Mouse (Mus musculus): ENCODE measurements at regions not wholly inside any gene's neighbourhood (a gene's known extent, or its start where the extent isn't known, plus 50 kb on each side); places are given as distances from the start of the nearest gene placed in this dataset.

GRCm38 (mm10) chr4:30776816-30777442 lies 1187.0 kb upstream of the Map3k7 start:
- ATAC-seq (replicated peaks; ENCODE audit: poor library complexity), result no peak

GRCm38 (mm10) chr4:30781649-30782048 lies 1182.2 kb upstream of the Map3k7 start:
- ATAC-seq (replicated peaks; ENCODE audit: poor library complexity), result no peak

GRCm38 (mm10) chr4:30789976-30790657 lies 1173.8 kb upstream of the Map3k7 start:
- ATAC-seq (replicated peaks; ENCODE audit: poor library complexity), result no peak

DNA sequence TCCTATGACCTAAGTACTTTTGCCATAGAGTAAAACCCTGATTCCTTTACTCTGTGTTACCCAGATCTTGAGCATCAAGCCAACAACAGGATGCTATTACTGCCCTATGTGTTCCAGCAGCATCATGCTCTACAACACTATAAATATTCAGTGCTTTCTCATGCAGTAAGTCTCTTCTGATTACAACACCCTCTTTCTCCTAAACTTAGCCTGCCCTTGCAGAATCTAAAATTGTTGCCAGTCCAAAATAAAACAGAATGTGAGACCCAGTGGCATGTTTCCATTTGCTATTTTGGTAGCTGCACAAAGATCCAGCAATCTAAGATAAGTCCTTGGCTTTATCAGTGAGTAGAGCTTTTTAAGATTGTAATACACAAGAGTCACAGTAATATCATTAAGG lies 1154.1 kb upstream of the Map3k7 start:
- ATAC-seq (replicated peaks; ENCODE audit: poor library complexity), result no peak

- ATAC-seq (replicated peaks; ENCODE audit: poor library complexity), result no peak
Observed at GRCm38 (mm10) chr4:30855361-30856056, 1108.4 kb upstream of the Map3k7 start.

GRCm38 (mm10) chr4:30904966-30905365 lies 1058.9 kb upstream of the Map3k7 start:
- ATAC-seq (replicated peaks; ENCODE audit: poor library complexity), result no peak

GRCm38 (mm10) chr4:30922944-30923343 lies 1041.0 kb upstream of the Map3k7 start:
- no peak for ATAC-seq (replicated peaks; ENCODE audit: poor library complexity)

GRCm38 (mm10) chr4:30932358-30932757 lies 1031.5 kb upstream of the Map3k7 start:
- no peak for ATAC-seq (replicated peaks; ENCODE audit: poor library complexity)

GRCm38 (mm10) chr4:30933030-30933987 lies 1030.6 kb upstream of the Map3k7 start:
- no peak for ATAC-seq (replicated peaks; ENCODE audit: poor library complexity)

GRCm38 (mm10) chr4:30983611-30984010 lies 980.3 kb upstream of the Map3k7 start:
- ATAC-seq (replicated peaks; ENCODE audit: poor library complexity), result no peak

DNA sequence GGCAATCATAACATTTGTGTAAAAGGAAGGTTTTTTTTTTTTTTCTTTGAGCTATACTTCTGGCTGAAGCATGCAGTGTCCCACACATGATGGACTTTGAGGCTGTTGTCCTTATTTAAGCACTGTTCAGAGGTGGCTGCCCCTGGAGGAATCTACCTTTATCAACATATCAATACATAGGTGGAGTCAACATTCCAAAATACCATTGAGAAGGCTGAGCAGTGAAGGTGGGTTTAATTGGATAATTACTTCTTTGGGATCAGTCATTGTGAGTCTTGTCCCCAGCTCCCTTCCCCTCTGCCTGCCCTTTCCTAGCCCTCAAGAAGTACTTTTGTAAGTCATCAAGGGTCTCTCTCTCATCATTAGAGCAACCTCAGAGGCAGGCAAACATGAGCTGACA lies 951.9 kb upstream of the Map3k7 start:
- no peak for ATAC-seq (replicated peaks; ENCODE audit: poor library complexity)

- no peak for ATAC-seq (replicated peaks; ENCODE audit: poor library complexity)
Observed at GRCm38 (mm10) chr4:31052077-31052677, 911.7 kb upstream of the Map3k7 start.

DNA sequence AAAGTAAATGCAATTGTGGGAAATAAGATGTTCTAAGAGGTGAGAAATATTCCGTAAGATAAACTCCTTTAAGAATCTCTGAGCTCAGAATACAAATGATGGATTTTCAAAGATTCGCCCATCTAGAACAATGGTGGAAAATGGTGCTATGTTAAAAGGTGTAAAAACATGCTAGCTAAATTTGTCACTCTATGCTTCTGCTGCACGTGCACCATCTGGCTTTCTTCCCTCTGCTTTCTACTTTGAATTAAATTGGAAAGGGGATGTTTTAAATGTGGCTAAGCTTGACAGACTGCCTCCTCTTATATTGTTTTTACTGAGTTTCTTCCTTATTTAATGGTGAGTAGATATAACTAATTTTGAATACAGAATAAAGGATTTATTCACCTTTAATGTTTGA lies 887.7 kb upstream of the Map3k7 start:
- no peak for ATAC-seq (replicated peaks; ENCODE audit: poor library complexity)

DNA sequence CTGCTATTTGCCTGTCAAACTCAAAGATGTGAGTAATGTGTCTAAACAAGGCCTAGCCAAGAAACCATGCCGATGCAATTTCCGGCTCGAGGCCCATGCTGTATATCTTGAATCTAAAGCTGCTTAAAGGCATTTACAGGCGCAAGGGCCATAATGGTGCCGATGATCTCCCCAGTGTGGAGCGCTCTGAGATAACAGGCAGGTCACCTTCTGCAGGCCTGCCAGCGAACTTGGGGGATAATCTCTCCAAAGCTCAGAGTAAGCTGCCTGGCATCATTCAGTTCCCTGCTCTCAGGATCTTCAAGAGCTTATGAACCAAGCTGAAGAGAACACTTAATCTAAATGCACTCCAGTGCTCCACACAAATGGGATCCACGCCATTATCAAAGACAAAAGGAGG lies 842.3 kb upstream of the Map3k7 start:
- no peak for ATAC-seq (replicated peaks; ENCODE audit: poor library complexity)

DNA sequence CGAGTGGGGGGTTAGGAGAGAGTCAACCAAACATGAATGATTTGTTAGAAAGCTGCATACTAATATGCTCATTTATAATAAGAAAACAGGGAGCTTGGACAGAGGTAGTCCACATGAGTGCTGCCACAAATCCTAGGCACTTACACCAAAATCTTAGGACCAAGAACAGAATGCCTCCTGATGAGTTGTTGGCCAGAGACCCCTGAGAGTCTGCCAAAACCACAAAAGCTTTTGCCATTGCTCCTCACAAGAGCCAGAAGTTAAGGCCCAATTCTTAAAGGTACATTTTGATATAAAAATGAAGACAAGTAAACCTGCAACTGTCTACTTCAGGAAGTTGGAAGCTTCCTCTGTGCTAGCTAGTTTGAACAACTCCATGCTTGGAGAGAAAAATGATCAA lies 820.7 kb upstream of the Map3k7 start:
- ATAC-seq (replicated peaks; ENCODE audit: poor library complexity), result no peak

DNA sequence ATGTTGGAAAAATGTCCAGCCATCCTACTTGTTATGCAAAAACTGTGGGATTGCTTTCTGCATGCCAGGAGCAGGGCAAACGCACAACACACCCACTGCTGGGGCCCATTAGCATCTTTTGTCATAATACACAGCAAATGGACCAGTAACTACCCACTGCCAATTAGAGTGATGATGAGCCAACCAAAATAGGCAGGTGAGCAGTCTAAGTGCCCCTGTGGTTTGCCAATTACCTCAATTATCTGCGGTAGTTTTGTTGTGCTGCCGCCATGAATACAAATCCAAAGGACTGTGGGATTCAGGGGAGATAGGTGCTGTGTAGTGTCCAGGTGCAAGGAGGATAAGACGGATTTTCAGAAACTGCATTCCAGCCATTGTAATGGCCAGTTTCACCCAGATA lies 796.5 kb upstream of the Map3k7 start:
- no peak for ATAC-seq (replicated peaks; ENCODE audit: poor library complexity)

- no peak for ATAC-seq (replicated peaks; ENCODE audit: poor library complexity)
Observed at GRCm38 (mm10) chr4:31168357-31168756, 795.5 kb upstream of the Map3k7 start.

DNA sequence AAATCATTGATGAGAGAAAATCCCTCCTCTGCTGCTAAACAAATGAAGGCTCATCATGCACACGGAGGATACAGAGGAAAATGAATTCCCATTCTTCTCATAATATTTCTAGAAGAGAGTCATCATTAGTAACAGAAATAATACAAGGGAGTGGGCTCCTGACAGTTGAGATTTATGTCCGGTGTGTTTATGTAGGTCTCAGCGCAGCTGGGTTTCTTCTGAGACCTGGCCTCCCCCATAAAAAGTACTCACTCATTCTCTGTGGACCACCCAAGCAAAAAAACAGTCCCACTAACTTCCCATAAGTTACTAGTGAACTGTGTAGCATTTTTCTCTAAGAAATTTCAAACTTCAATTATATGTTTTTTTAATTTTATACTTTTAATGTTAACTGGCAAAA lies 792.7 kb upstream of the Map3k7 start:
- ATAC-seq (replicated peaks; ENCODE audit: poor library complexity), result no peak

- ATAC-seq (replicated peaks; ENCODE audit: poor library complexity), result no peak
Observed at GRCm38 (mm10) chr4:31197852-31198251, 766.0 kb upstream of the Map3k7 start.

DNA sequence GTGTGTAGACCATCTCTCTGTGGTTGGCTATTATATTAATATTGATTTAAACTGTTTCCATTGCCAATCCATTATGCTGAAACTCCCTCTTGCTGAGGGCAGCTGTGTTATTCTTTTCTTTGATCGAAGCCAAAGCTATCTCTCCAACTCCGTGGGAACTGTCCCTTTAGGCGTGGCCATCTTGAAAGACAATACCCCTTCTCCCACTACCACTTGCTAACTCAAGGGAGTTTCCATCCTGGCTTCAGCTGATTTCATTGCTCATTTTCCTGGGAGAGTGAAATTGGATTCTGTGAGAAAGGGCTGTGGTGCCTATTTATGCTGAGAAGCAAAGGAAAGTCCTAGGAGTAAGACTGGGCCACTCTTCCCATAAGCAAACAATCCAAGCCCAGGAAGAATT lies 760.6 kb upstream of the Map3k7 start:
- no peak for ATAC-seq (replicated peaks; ENCODE audit: poor library complexity)

All from megakaryocyte progenitor cell, adult 5-6 weeks (primary cell).